Mouse (Mus musculus) megakaryocyte progenitor cell, adult 5-6 weeks (primary cell): ENCODE measurements around the gene 6430548M08Rik. TPM values are rescaled to one million over a fixed set of nuclear protein-coding genes. Genes with fewer than 3 reads are reported as not detected.

ENCODE experiments used
- ATAC-seq: replicated peaks from 2 replicates; pipeline ENCODE4 v1.8.0; 2016; ENCODE audit warnings: mild to moderate bottlenecking, moderate TSS enrichment, inconsistent platforms; ENCODE audit not compliant: poor library complexity
- total RNA-seq, 2 experiments: library from RNA; stranded (forward) in 1 of 2; stranded (reverse) in 1 of 2; fragments of 157-497, 149-512 nt in 1 of 2; fragments of 200-1000 nt in 1 of 2; gene quantifications; 2 replicates each; pipeline versions ENCODE4 v1.2.3 to v1.2.4; 2015 to 2017

6430548M08Rik gene
- total RNA-seq, 2 experiments from 2014 or later: 1.8 to 4.5 TPM

- no peak for ATAC-seq
Observed at GRCm38 (mm10) chr8:120140769-120141168, 26.8 kb downstream of the 6430548M08Rik start.

GRCm38 (mm10) chr8:120143911-120144651 lies 30.1 kb downstream of the 6430548M08Rik start:
- ATAC-seq: no peak

- ATAC-seq: no peak
Observed at GRCm38 (mm10) chr8:120144652-120145301, 30.8 kb downstream of the 6430548M08Rik start.

- no peak for ATAC-seq
Observed at GRCm38 (mm10) chr8:120146051-120146450, 32.1 kb downstream of the 6430548M08Rik start.

- ATAC-seq: no peak
Observed at GRCm38 (mm10) chr8:120150028-120150427, 36.1 kb downstream of the 6430548M08Rik start.

GRCm38 (mm10) chr8:120151151-120151550 lies 37.2 kb downstream of the 6430548M08Rik start:
- ATAC-seq: no peak

GRCm38 (mm10) chr8:120152636-120153035 lies 38.7 kb downstream of the 6430548M08Rik start:
- peak; percentile 95 for ATAC-seq

GRCm38 (mm10) chr8:120160366-120160765 lies 46.4 kb downstream of the 6430548M08Rik start:
- no peak for ATAC-seq

- ATAC-seq: no peak
Observed at GRCm38 (mm10) chr8:120161658-120162403, 47.9 kb downstream of the 6430548M08Rik start.

GRCm38 (mm10) chr8:120162404-120162752 lies 48.4 kb downstream of the 6430548M08Rik start:
- peak; percentile 86 for ATAC-seq

GRCm38 (mm10) chr8:120163376-120163775 lies 49.4 kb downstream of the 6430548M08Rik start:
- ATAC-seq: no peak

GRCm38 (mm10) chr8:120164026-120164425 lies 50.1 kb downstream of the 6430548M08Rik start:
- no peak for ATAC-seq

- no peak for ATAC-seq
Observed at GRCm38 (mm10) chr8:120167136-120167535, 53.2 kb downstream of the 6430548M08Rik start.

- no peak for ATAC-seq
Observed at GRCm38 (mm10) chr8:120167821-120168220, 53.9 kb downstream of the 6430548M08Rik start.

GRCm38 (mm10) chr8:120169119-120169518 lies 55.2 kb downstream of the 6430548M08Rik start:
- ATAC-seq: no peak

GRCm38 (mm10) chr8:120173195-120173594 lies 59.2 kb downstream of the 6430548M08Rik start:
- ATAC-seq: no peak

GRCm38 (mm10) chr8:120174606-120175005 lies 60.7 kb downstream of the 6430548M08Rik start:
- no peak for ATAC-seq

GRCm38 (mm10) chr8:120176605-120177004 lies 62.7 kb downstream of the 6430548M08Rik start:
- ATAC-seq: no peak

- ATAC-seq: peak; percentile 26; the same call in 1 of the 2 replicates
Observed at GRCm38 (mm10) chr8:120177318-120178123, 63.6 kb downstream of the 6430548M08Rik start, which contains the start of gene Fam92b. TSS of gene Fam92b (minus strand) at chr8:120177466.

GRCm38 (mm10) chr8:120178124-120178514 lies 64.2 kb downstream of the 6430548M08Rik start:
- no peak for ATAC-seq

GRCm38 (mm10) chr8:120179027-120179431 lies 65.1 kb downstream of the 6430548M08Rik start:
- peak; percentile 91 for ATAC-seq
